Mouse (Mus musculus): ENCODE measurements around the gene Gm379. TPM values are rescaled to one million over a fixed set of nuclear protein-coding genes. Genes with fewer than 3 reads are reported as not detected.
A peak's percentile ranks its signal among the peaks of the same experiment; 100 is the strongest.

Gm379 gene
- polyA plus RNA-seq (2015; fragmentation: Nextera tagmentation; extraction: Ambion mirVana), result 0.21 TPM in 1 of 2 replicates, not detected in the other

DNA sequence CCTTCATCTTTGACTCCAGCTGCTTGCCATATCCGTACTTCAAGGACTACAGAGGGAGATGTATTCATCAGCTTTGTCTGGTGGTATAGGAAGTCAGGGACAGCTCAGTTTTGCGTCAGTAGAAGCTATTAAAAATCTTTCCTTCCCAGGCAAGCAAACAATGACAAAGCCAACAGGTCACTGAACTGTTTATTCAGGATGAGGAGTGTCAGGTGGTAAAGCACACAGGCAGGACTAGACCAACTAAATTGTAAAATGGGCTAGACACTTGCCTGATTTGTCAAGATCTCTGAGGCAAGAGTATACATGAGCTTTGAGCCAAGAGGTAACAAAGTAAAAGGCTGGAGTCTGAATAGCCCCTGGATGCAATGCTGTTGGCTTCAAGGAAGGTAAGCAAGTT, at the start of gene Gm379:
Gene Gm379 (minus strand): TSS at position 7 of the 400 bp plus-strand sequence.
- Histone ChIP-seq H3K36me3 (no peaks in the 10 kb centered on the region), H3K9me3 (no peaks in the 10 kb centered on the region), H3K27me3 (replicated peaks) (no peaks in the 10 kb centered on the region), H3K4me2 (replicated peaks) (no peak within 1 kb of the TSS), H3K4me1 (replicated peaks) (no peaks in the 10 kb centered on the region), H3K27ac (no peak within 1 kb of the TSS), H3K9ac (no peak within 1 kb of the TSS), H3K4me3 (replicated peaks) (no peak within 1 kb of the TSS)
- 44% methylated on average over 2 of the region's 2 CpGs for WGBS
- no peak for ATAC-seq

DNA sequence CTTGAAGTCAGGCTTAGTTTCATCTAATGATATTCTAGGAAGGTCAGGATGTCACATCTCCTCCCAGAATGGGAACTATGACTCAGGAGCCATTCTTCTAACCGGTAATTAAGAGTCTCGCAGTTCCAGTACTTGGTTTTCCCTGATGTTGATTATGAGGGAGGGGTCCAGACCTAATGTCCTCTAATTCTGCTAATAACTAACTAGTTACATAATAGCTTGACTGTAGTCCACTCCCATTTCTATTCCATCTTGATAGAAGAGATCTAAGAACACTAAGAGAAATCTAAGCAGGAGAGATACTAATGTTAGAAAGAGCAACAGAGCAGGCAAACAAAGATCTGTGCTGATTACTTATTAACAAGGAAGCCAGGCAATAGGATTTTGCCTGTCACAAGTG, 39.6 kb upstream of the Gm379 start:
- Histone ChIP-seq H3K4me1 (replicated peaks) (no peaks in the 10 kb centered on the region), H3K9ac (no peak overlapping the region), H3K9me3 (no peaks in the 10 kb centered on the region), H3K36me3 (no peaks in the 10 kb centered on the region), H3K27me3 (replicated peaks) (no peaks in the 10 kb centered on the region), H3K27ac (no peak overlapping the region), H3K4me2 (replicated peaks) (no peak overlapping the region), H3K4me3 (replicated peaks) (no peak overlapping the region)
- 88% methylated on average over 2 of the region's 2 CpGs for WGBS
- peak; percentile 53; the same call in 1 of the 2 replicates for ATAC-seq

DNA sequence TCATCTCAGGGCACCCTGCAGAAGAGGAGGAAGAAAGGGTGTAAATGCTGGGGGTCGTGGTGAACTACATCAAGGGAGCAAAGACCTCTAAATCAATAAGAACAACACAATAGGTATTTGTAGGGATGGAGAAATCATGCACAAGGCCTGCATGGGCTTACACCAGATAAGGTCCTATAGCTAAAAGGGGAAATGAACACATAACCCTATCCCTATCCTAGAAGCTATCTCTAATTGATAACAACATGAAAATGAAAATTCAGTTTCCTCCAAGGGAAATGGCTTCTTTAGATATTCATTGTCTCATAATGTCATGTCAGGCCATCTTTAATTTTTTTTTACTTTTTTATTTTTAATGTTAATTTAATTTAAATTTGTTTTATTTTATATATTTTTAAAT, 4.2 kb upstream of the Gm379 start:
- ATAC-seq, result no peak
- WGBS, result 43% methylated on average over 1 of the region's 1 CpGs
- Histone ChIP-seq H3K9me3 (no peaks in the 10 kb centered on the region), H3K27ac (no peak overlapping the region), H3K27me3 (replicated peaks) (no peaks in the 10 kb centered on the region), H3K4me2 (replicated peaks) (no peak overlapping the region), H3K4me3 (replicated peaks) (no peak overlapping the region), H3K36me3 (no peaks in the 10 kb centered on the region), H3K9ac (no peak overlapping the region), H3K4me1 (replicated peaks) (no peaks in the 10 kb centered on the region)

DNA sequence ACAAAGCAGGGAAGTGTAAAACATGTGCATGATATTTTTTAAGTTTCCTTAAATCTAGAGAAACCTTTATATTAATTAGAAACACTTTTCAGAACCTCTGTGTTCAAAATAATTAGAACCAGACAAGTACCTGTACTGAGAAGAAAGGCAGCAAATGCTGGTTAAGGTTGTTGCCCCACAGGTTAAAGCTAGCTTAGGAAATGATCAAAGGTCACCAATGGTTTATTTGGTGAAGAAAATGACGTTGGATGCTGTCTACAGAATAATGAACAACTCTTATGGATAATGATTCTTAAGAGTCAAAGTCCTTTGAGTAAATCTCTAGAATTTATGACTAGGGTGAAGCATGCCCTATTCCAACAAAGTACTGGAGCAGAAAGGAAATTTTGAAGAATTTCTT, 42.7 kb downstream of the Gm379 start:
- Histone ChIP-seq H3K4me1 (replicated peaks) (no peaks in the 10 kb centered on the region), H3K9ac (no peak overlapping the region), H3K27me3 (replicated peaks) (no peaks in the 10 kb centered on the region), H3K36me3 (no peaks in the 10 kb centered on the region), H3K4me2 (replicated peaks) (no peak overlapping the region), H3K27ac (no peak overlapping the region), H3K4me3 (replicated peaks) (no peak overlapping the region), H3K9me3 (no peaks in the 10 kb centered on the region)
- ATAC-seq, result no peak
- 14% methylated on average over 1 of the region's 1 CpGs for WGBS

DNA sequence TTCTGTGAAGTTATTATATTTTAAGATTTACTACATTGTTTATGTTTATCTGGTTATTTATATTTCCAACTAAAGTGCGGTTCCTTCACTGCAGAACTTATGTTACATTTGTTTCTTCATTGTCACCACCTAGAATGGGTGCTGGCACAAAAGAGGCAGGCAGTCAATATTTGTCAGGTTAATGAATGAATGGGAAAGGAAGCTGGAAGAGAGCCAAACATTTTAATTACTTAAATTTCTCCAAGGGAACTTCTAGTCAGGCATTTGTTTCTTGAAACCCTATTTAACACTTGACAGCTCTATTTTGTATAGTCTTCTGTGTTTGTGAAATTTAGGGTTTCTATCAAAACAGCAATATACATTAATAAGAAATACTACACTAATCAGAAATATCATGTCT, 43.8 kb downstream of the Gm379 start:
- no peak for ATAC-seq

More for the DNA sequence above, 43.8 kb downstream of the Gm379 start:
- no peak overlapping the region for H3K4me3 ChIP-seq (replicated peaks)
- H3K36me3 ChIP-seq, result no peaks in the 10 kb centered on the region
- no peaks in the 10 kb centered on the region for H3K9me3 ChIP-seq
- no peaks in the 10 kb centered on the region for H3K4me1 ChIP-seq (replicated peaks)
- no peak overlapping the region for H3K27ac ChIP-seq
- no peak overlapping the region for H3K4me2 ChIP-seq (replicated peaks)
- H3K27me3 ChIP-seq (replicated peaks), result no peaks in the 10 kb centered on the region
- no peak overlapping the region for H3K9ac ChIP-seq
- WGBS, result 61% methylated on average over 1 of the region's 1 CpGs

Other genes with a start within 250 kb of the Gm379 start
- 2.7 and 3.5 TPM in 2 replicates for gene Brwd3, start 169.5 kb upstream of the Gm379 start, polyA plus RNA-seq (2015; fragmentation: Nextera tagmentation; extraction: Ambion mirVana)

All from intestine, embryonic 15.5 days (tissue).